Mouse (Mus musculus): Measurements from ENCODE around the gene Trpm6.
A peak's percentile ranks its signal among the peaks of the same experiment; 100 is the strongest.

Trpm6 gene

GRCm38 (mm10) chr19:18889117-18889627 is 139.4 kb downstream of the Trpm6 start:
- DNase-seq (ENCODE audit: low spot score) = no peak

DNA sequence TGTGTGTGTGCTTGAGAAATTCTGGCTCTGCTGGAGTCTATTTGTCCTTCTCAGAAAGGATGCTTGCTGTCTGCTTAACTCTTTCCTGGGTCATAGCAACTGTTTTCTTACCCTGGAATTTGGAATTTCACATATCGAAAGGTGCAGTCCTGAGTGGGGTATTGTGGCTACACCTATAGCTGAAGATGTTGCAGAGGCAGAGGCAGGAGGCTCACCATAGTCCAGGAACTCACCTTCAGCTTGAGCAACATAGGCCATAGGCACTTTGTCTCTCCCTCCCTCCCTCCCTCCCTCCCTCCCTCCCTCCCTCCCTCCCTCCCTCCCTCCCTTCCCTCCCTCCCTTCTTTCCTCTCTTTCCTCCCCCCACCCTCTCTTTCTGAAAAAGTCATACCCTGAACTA is 139.8 kb downstream of the Trpm6 start:
- DNase-seq (ENCODE audit: low spot score) = no peak

- peak; percentile 20 for DNase-seq (ENCODE audit: low spot score)
Measured at GRCm38 (mm10) chr19:18890216-18890615, 140.4 kb downstream of the Trpm6 start.

- no peak for DNase-seq (ENCODE audit: low spot score)
Measured at GRCm38 (mm10) chr19:18898238-18898637, 148.5 kb downstream of the Trpm6 start.

DNA sequence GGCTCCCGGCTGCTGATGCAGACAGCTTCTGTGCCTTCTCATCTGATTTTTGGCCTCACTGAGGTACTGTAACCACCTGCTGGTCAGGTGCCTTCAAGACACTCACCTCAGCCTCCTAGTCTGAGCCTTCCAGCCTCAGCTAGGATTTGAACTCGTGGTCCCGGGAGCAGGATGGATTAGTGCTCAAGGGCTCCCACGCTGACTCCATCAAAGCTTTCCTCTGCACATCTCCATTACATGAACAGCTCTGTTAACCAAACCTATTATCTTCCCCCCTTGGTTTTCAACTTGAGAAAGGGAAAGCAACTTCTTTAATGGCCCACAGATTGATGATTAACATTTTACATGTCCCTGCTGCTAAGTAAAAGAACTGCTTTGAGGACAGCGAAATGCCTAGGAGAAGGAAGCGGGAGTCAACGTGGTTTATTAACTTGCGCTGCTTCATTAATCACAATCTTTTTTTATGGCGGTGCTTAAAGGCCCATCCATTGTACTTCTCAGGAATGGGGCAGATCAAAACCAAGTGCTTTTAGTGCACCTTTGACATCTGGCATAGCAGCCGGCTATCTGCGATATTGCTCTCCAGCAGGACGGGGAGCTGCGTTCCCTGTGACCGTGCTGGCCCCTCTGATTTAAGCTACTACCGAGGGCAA is 152.4 kb downstream of the Trpm6 start:
- DNase-seq (ENCODE audit: low spot score) = no peak

GRCm38 (mm10) chr19:18902694-18903067 is 152.9 kb downstream of the Trpm6 start:
- DNase-seq (ENCODE audit: low spot score) = no peak

GRCm38 (mm10) chr19:18905511-18905910 is 155.7 kb downstream of the Trpm6 start:
- DNase-seq (ENCODE audit: low spot score) = no peak

DNA sequence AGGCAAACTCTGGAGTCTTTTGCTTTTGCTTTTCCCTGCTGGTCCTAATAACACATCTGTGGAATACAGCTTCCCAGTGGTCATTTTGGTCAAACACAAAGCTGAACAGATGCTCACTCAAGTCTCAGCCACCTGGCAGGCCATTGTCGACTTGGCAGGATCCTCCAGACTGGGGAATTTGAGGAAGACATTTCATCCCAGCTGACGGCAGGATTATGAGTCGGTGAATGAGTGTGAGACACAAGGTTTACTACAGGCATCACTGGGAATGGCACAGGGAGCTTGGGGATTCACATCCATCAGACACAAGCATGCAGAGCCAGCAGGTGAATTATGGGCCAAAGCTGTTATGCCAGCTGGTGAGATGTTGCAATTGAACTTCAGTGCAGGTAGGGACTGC is 159.9 kb downstream of the Trpm6 start:
- DNase-seq (ENCODE audit: low spot score) = no peak

DNA sequence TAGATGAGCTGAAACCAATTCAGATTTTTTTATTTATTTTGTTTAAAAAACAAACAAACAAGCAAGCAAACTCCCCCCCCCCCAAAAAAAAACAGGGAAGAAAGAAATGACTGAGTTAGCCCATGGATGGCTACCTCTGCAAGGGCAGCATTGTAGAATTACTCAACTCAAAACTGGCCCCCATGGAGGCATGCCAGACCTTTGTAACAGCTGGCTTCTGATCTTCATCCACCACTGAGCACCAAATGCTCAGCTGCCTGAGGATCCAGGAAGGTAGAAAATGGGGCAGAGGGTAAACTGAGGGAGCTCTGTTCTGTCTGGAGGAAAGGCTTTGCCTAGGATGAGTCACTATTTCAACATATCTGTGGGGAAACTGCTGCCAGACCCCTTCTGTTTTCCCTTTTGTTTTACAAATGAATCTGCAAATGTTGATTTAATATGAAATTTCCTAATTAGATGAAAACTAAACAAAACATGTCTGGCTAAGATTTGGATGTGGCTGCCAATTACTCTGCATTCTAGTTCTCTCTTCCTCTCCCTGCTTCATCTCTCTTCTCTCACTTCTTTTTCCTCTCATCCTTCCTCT is 162.1 kb downstream of the Trpm6 start:
- DNase-seq (ENCODE audit: low spot score) = no peak

- no peak for DNase-seq (ENCODE audit: low spot score)
Measured at GRCm38 (mm10) chr19:18941391-18941790, 191.6 kb downstream of the Trpm6 start.

Measured in MN1 (cell line).